Mouse (Mus musculus) frontal cortex, postnatal 25 days (tissue): ENCODE measurements around the gene Gnai2.
A peak's percentile ranks its signal among the peaks of the same experiment; 100 is the strongest.

Experiments
- DNase-seq, 2 experiments: peaks; one replicate each; pipeline ENCODE4 v3.0.0; 2022; ENCODE audit warnings: low spot score in 2 of 2

The Gnai2 gene

GRCm38 (mm10) chr9:107611456-107612190 is 23.5 kb downstream of the Gnai2 start:
- DNase-seq = no peak

- no peak for DNase-seq
These were observed 25.7 kb downstream of the Gnai2 start for GRCm38 (mm10) chr9:107609433-107609830.

GRCm38 (mm10) chr9:107608741-107609432 is 26.3 kb downstream of the Gnai2 start, which contains the start of gene Sema3b:
Gene Sema3b (minus strand): TSS chr9:107609229.
- no peak for DNase-seq

GRCm38 (mm10) chr9:107607653-107608245 is 27.4 kb downstream of the Gnai2 start:
- DNase-seq = no peak

GRCm38 (mm10) chr9:107607036-107607435 is 28.1 kb downstream of the Gnai2 start:
- no peak for DNase-seq

- DNase-seq = no peak
These were observed 28.6 kb downstream of the Gnai2 start for GRCm38 (mm10) chr9:107606591-107606990.

GRCm38 (mm10) chr9:107605041-107605661 is 30.0 kb downstream of the Gnai2 start:
- DNase-seq = no peak

GRCm38 (mm10) chr9:107603251-107603650 is 31.9 kb downstream of the Gnai2 start:
- no peak for DNase-seq

- peak; percentile 93 to 95 for DNase-seq
These were observed 33.0 kb downstream of the Gnai2 start for GRCm38 (mm10) chr9:107602068-107602648.

- no peak for DNase-seq
These were observed 33.9 kb downstream of the Gnai2 start for GRCm38 (mm10) chr9:107601275-107601674.

- no peak for DNase-seq
These were observed 34.4 kb downstream of the Gnai2 start for GRCm38 (mm10) chr9:107600745-107601144.

GRCm38 (mm10) chr9:107599842-107600241 is 35.3 kb downstream of the Gnai2 start:
- DNase-seq = no peak

- DNase-seq = no peak
These were observed 35.7 kb downstream of the Gnai2 start for GRCm38 (mm10) chr9:107599433-107599832.

GRCm38 (mm10) chr9:107598385-107598784 is 36.8 kb downstream of the Gnai2 start:
- DNase-seq = no peak

- DNase-seq = no peak
These were observed 38.3 kb downstream of the Gnai2 start for GRCm38 (mm10) chr9:107596619-107597569.

GRCm38 (mm10) chr9:107594281-107595062 is 40.7 kb downstream of the Gnai2 start:
- no peak for DNase-seq

GRCm38 (mm10) chr9:107593101-107593976 is 41.8 kb downstream of the Gnai2 start:
- DNase-seq = no peak

- DNase-seq = no peak
These were observed 44.5 kb downstream of the Gnai2 start for GRCm38 (mm10) chr9:107590773-107591060.
